Mouse (Mus musculus) T-cell, adult 66 days (primary cell): ENCODE results near the gene Gm13275. TPM values are rescaled to one million over a fixed set of nuclear protein-coding genes. Genes with fewer than 3 reads are reported as not detected.

ENCODE experiments used
- total RNA-seq, 2 experiments: library from RNA; stranded (reverse); gene quantifications; 3 replicates in 1 of 2; 4 replicates in 1 of 2; pipeline ENCODE4 v1.2.4; 2023

Gene Gm13275
- total RNA-seq, 2 experiments from 2014 or later, result not detected

Other genes starting within 250 kb of the Gm13275 start
- not detected for gene Ifna15, start 236.2 kb upstream of the Gm13275 start, total RNA-seq
- not detected for gene Ifna14, start 222.7 kb upstream of the Gm13275 start, total RNA-seq
- not detected for gene Ifna9, start 202.1 kb upstream of the Gm13275 start, total RNA-seq
- not detected for gene Ifna12, start 191.1 kb upstream of the Gm13275 start, total RNA-seq
- not detected for gene C87499, start 160.1 kb upstream of the Gm13275 start, total RNA-seq
- gene Ifna13, start 150.0 kb upstream of the Gm13275 start, total RNA-seq, result not detected
- gene Ifna16, start 117.6 kb upstream of the Gm13275 start, total RNA-seq, result not detected
- gene Ifna2, start 110.6 kb upstream of the Gm13275 start, total RNA-seq, result not detected
- not detected for gene Ifnab, start 103.1 kb upstream of the Gm13275 start, total RNA-seq
- 1 to 10 TPM; 1.5 to 2.7 TPM for gene Gm26566, start 72.7 kb upstream of the Gm13275 start, total RNA-seq
- gene Klhl9, start 72.0 kb upstream of the Gm13275 start, total RNA-seq, result 10 to 100 TPM; 48.9 to 52.0 TPM
- not detected for gene Gm13271, start 39.6 kb upstream of the Gm13275 start, total RNA-seq
- gene Gm13283, start 34.4 kb upstream of the Gm13275 start, total RNA-seq, result not detected
- under 1 TPM in 1 of 2 experiments, not detected in 1; 0.64 TPM for gene Gm13290, start 20.7 kb upstream of the Gm13275 start, total RNA-seq
- not detected for gene Gm13289, start 17.6 kb upstream of the Gm13275 start, total RNA-seq
- not detected for gene Gm13272, start 14.6 kb upstream of the Gm13275 start, total RNA-seq
- not detected for gene Ifnz, start 12.4 kb upstream of the Gm13275 start, total RNA-seq
- gene Gm13276, start 8.8 kb upstream of the Gm13275 start, total RNA-seq, result not detected
- not detected for gene Gm13277, start 5.9 kb upstream of the Gm13275 start, total RNA-seq
- not detected for gene Gm13278, start 2.9 kb upstream of the Gm13275 start, total RNA-seq
- not detected for gene Gm13279, start 2.9 kb downstream of the Gm13275 start, total RNA-seq
- not detected for gene Gm13285, start 5.2 kb downstream of the Gm13275 start, total RNA-seq
- gene Gm13287, start 8.8 kb downstream of the Gm13275 start, total RNA-seq, result not detected
- not detected for gene Gm13288, start 11.0 kb downstream of the Gm13275 start, total RNA-seq
- not detected for gene Ifna7, start 21.7 kb downstream of the Gm13275 start, total RNA-seq
- not detected for gene Ifna11, start 25.5 kb downstream of the Gm13275 start, total RNA-seq
- gene Ifna6, start 32.9 kb downstream of the Gm13275 start, total RNA-seq, result not detected
- gene Ifna5, start 41.0 kb downstream of the Gm13275 start, total RNA-seq, result not detected
- gene Ifna4, start 47.4 kb downstream of the Gm13275 start, total RNA-seq, result not detected
- gene Ifna1, start 55.6 kb downstream of the Gm13275 start, total RNA-seq, result not detected
- gene Ifne, start 85.7 kb downstream of the Gm13275 start, total RNA-seq, result not detected